Mouse (Mus musculus) embryonic facial prominence, embryonic 13.5 days (tissue): ENCODE results near the gene Kmt2e. TPM values are rescaled to one million over a fixed set of nuclear protein-coding genes. Genes with fewer than 3 reads are reported as not detected.
A peak's percentile ranks its signal among the peaks of the same experiment; 100 is the strongest.

Experiments used
- ATAC-seq: fragments of 200-750 bp; cut with Nextera tagmentation; 2 replicates; pipeline ENCODE4 v1.8.0; 2017; ENCODE audit warnings: low read depth; ENCODE audit not compliant: insufficient number of reproducible peaks, insufficient read depth, low FRiP score, low TSS enrichment
- H3K27ac ChIP-seq: fragments of 300-500 bp; sonication (generic); 2 replicates; pipeline ENCODE4 v1.5.1; 2015; ENCODE audit warnings: moderate library complexity, mild to moderate bottlenecking, inconsistent platforms
- H3K27me3 ChIP-seq: fragments of 300-500 bp; sonication (generic); 2 replicates; pipeline ENCODE4 v1.6.1; 2015; ENCODE audit warnings: mild to moderate bottlenecking, inconsistent platforms
- H3K36me3 ChIP-seq: fragments of 300-500 bp; sonication (generic); 2 replicates; pipeline ENCODE4 v1.6.1; 2015; ENCODE audit warnings: mild to moderate bottlenecking, inconsistent platforms
- H3K4me1 ChIP-seq: fragments of 300-500 bp; sonication (generic); 2 replicates; pipeline ENCODE4 v1.6.1; 2015; ENCODE audit warnings: inconsistent platforms
- H3K4me2 ChIP-seq: fragments of 300-500 bp; sonication (generic); 2 replicates; pipeline ENCODE4 v1.6.1; 2015; ENCODE audit warnings: moderate library complexity, mild to moderate bottlenecking, inconsistent platforms
- H3K4me3 ChIP-seq: fragments of 300-500 bp; sonication (generic); 2 replicates; pipeline ENCODE4 v1.5.1; 2015; ENCODE audit warnings: mild to moderate bottlenecking, inconsistent platforms
- H3K9ac ChIP-seq: fragments of 300-500 bp; sonication (generic); 2 replicates; pipeline ENCODE4 v1.6.1; 2015; ENCODE audit warnings: mild to moderate bottlenecking, inconsistent platforms
- H3K9me3 ChIP-seq: fragments of 300-500 bp; sonication (generic); 2 replicates; pipeline ENCODE4 v1.6.1; 2016; ENCODE audit warnings: inconsistent platforms
- WGBS: fragments of 180-500 bp; shearing (Covaris S2); methylation state at CpG from one replicate; pipeline ENCODE4 v1.1.7; 2015; ENCODE audit warnings: mixed read lengths; 5-methylcytosine and 5-hydroxymethylcytosine counted together
- polyA plus RNA-seq: library from polyadenylated mRNA; unstranded; fragments of >200 nt; fragmentation: Nextera tagmentation; extraction: Ambion mirVana; gene quantifications from 2 replicates; pipeline ENCODE4 v1.2.1, GENCODE M21; 2015

The Kmt2e gene
- polyA plus RNA-seq, 1 experiment from 2014 or later, result 123 TPM

- WGBS, result 76% methylated on average over 10 of the region's 10 CpGs
- no peaks in the 10 kb centered on the region for H3K27me3 ChIP-seq
- H3K9ac ChIP-seq, result no peak overlapping the region
- no peak overlapping the region; the same call in 1 of the 2 replicates for H3K27ac ChIP-seq
- H3K4me2 ChIP-seq, result no peak overlapping the region
- H3K9me3 ChIP-seq, result no peaks in the 10 kb centered on the region
- H3K4me1 ChIP-seq, result peaks cover 61% of the 10 kb centered on the region
- ATAC-seq, result no peak
- H3K4me3 ChIP-seq, result no peak overlapping the region
- H3K36me3 ChIP-seq, result peaks cover 15% of the 10 kb centered on the region
These were observed 22.6 kb upstream of the Kmt2e start for GRCm38 (mm10) chr5:23411640-23412039.

DNA sequence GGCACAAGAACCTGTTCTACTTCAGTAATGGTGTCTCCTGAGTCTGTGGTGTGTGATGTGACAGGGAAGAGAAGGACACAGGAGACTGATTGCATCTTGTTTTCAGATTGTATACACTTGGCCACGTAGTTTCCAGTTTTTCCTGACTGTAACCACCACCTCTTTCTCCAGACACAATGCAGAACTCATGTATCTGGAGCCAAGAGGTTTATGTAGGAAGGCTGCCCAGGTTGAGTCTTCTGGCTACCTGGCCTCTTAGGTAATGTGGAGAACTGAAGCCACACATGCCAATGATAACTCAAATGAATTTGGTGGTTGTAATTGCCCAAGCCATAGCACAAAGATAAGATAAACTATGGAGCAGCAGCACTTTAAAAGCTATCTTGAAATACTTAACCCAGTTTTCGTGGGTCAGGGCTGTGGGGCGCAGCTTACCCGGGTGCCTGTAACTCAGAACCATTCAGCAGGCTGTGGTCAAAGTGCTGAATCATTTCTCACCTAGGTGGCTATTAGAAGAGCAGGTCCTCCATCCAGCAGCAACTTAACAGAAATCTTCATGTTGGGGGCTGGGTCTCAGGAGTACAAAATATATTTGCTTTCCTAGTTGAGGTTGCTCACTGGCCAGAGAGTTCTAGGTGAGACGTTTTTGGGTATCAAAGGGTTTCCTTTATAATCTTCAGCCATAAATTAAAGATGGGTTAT is 21.8 kb upstream of the Kmt2e start:
- 79% methylated on average over 5 of the region's 5 CpGs for WGBS
- Histone ChIP-seq H3K9ac (no peak overlapping the region), H3K4me1 (peaks cover 61% of the 10 kb centered on the region), H3K4me3 (no peak overlapping the region), H3K36me3 (peaks cover 15% of the 10 kb centered on the region), H3K27ac (no peak overlapping the region), H3K9me3 (no peaks in the 10 kb centered on the region), H3K27me3 (no peaks in the 10 kb centered on the region), H3K4me2 (no peak overlapping the region)
- ATAC-seq, result no peak

DNA sequence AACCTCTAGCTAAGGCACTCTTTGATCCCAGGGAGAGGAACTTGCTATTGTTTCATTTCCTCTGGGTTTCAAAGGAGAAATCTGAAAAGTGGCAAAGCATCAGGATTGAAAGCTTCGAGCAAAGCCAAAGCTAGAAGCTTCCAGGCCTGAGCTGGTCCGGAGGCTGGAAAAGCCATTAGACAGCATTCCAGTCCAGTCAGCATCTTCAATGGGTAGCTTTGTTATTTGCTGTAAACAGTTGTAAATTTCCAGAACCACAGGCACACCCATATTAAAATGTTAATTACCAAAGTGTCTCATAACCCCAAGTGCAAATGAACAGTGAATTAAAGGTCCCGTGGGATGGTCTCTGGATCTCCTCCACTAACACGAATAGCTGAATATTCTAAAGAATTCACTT is 21.2 kb upstream of the Kmt2e start:
- no peak overlapping the region for H3K27ac ChIP-seq

DNA sequence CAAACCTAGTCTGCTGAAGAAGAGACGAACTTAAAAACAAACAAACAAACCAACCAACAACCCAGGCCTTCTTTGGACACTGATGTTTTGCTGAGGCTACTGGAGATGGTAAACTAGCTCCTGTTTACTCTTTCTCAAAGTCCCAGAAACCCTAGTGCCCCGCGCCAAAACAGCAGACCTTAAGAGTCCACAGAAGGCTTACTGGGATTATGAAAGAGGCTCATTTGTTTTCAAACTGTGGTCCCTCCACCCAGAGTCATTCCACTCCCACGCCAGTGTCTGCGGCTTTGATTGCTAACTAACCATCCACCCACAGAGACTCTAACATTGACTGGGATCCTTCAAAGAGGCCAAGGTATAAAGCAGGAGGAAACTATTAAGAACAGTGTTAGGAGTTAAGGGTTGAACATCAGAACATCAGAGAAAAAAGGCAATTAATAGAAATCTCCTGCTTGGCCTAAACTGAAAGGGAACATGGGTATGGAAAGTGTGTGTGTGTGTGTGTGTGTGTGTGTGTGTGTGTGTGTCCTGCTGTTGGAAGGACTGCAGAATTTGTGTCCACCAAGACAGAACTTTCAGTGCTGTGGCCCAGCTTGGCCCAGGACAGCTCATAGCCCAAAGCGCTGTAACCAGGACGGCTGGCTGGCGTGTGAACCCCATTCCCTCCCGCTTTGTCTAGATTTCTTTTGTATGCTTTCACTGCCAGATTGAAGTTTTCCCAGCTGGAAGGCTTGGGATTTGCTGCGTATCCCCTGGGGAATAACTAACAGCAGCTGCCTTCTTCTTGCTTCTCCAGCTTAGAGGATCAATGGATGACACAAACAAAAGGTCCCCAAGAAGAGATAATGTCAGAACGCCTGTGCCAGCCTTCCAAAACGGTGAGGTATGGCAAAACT is 20.4 kb upstream of the Kmt2e start:
- Histone ChIP-seq H3K4me1 (peaks cover 68% of the 10 kb centered on the region), H3K9ac (peak overlapping the region; percentile 40; the same call in 1 of the 2 replicates), H3K4me2 (no peak overlapping the region), H3K27me3 (no peaks in the 10 kb centered on the region), H3K4me3 (no peak overlapping the region), H3K9me3 (no peaks in the 10 kb centered on the region), H3K36me3 (peaks cover 15% of the 10 kb centered on the region), H3K27ac (peak overlapping the region; percentile 48)
- no peak for ATAC-seq
- WGBS, result 46% methylated on average over 12 of the region's 12 CpGs

More for the DNA sequence above, 21.2 kb upstream of the Kmt2e start:
- H3K27me3 ChIP-seq, result no peaks in the 10 kb centered on the region
- no peak for ATAC-seq
- no peaks in the 10 kb centered on the region for H3K9me3 ChIP-seq
- H3K4me2 ChIP-seq, result no peak overlapping the region
- H3K9ac ChIP-seq, result no peak overlapping the region
- H3K4me3 ChIP-seq, result no peak overlapping the region
- 69% methylated on average over 4 of the region's 4 CpGs for WGBS
- peaks cover 66% of the 10 kb centered on the region for H3K4me1 ChIP-seq
- peaks cover 15% of the 10 kb centered on the region for H3K36me3 ChIP-seq

GRCm38 (mm10) chr5:23414490-23415126 is 19.6 kb upstream of the Kmt2e start:
- peaks cover 75% of the 10 kb centered on the region for H3K4me1 ChIP-seq
- H3K27me3 ChIP-seq, result no peaks in the 10 kb centered on the region
- H3K9ac ChIP-seq, result no peak overlapping the region
- no peak for ATAC-seq
- no peaks in the 10 kb centered on the region for H3K9me3 ChIP-seq
- peak overlapping the region; percentile 48; the same call in 1 of the 2 replicates for H3K27ac ChIP-seq
- H3K36me3 ChIP-seq, result peaks cover 11% of the 10 kb centered on the region
- H3K4me2 ChIP-seq, result no peak overlapping the region
- 48% methylated on average over 4 of the region's 4 CpGs for WGBS
- no peak overlapping the region for H3K4me3 ChIP-seq

DNA sequence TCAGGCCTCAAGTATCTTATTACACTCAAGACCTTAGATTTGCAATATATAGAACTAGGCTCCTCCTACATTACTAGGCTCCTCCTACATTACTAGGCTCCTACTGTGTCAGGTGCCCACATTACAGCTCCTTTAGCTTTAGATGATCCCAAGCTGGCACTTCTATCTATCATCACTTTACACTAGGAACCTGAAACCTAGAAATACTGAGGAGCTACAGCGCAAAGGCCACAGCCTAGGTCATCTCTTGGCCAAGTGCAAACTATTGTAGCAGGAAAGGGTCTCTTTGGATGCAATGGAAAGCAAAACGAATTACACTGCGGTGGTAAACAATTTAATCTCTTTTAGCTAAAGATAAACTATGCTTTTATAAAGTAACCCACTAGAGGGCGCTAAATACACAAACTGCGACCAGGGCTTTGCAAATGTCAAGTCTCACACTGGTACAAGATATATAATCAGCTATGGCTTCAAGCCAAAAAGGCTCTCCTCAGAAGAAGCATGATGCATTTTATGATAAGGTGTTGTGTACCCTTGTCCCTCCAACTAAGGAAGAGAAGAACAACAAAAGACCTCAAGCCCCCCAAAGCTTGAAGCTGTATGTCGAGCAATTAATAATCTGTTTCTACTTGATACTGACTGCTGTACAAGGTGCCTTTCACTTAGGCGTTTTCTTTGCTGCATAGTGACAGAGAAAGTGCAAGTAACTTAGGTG is 18.5 kb upstream of the Kmt2e start:
- H3K4me3 ChIP-seq, result no peak overlapping the region
- H3K9ac ChIP-seq, result no peak overlapping the region
- 30% methylated on average over 7 of the region's 7 CpGs for WGBS
- H3K36me3 ChIP-seq, result peaks cover under 1% of the 10 kb centered on the region; the same call in 1 of the 2 replicates
- H3K27ac ChIP-seq, result peak overlapping the region; percentile 22; the same call in 1 of the 2 replicates
- H3K4me1 ChIP-seq, result peaks cover 75% of the 10 kb centered on the region
- H3K4me2 ChIP-seq, result no peak overlapping the region
- H3K27me3 ChIP-seq, result no peaks in the 10 kb centered on the region
- no peaks in the 10 kb centered on the region for H3K9me3 ChIP-seq
- no peak for ATAC-seq

DNA sequence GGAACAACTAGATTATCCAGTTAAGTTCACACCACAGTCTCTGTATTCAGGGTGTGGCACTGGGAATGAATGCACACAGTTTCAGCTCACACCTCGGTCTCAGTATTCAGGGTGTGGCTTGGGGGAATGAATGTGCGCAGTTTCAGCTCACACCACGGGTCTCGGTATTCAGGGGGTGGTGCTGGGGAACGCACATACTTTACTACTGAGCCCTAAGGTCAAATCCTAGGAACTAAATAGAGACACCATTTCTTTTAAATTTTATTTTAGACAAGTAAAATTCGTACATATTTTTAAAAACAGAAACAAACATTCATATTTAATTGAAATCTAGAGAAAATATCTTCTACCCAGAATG is 18.0 kb upstream of the Kmt2e start:
- H3K4me3 ChIP-seq, result no peak overlapping the region
- no peak overlapping the region for H3K4me2 ChIP-seq
- H3K27ac ChIP-seq, result peak overlapping the region; percentile 22; the same call in 1 of the 2 replicates
- H3K36me3 ChIP-seq, result no peaks in the 10 kb centered on the region
- no peak for ATAC-seq
- 54% methylated on average over 6 of the region's 6 CpGs for WGBS
- peaks cover 73% of the 10 kb centered on the region for H3K4me1 ChIP-seq
- no peaks in the 10 kb centered on the region for H3K27me3 ChIP-seq
- no peaks in the 10 kb centered on the region for H3K9me3 ChIP-seq
- no peak overlapping the region for H3K9ac ChIP-seq

- Histone ChIP-seq H3K4me3 (peak overlapping the region; percentile 52), H3K36me3 (peaks cover 3% of the 10 kb centered on the region; the same call in 1 of the 2 replicates), H3K9ac (peak overlapping the region; percentile 76; the same call in 1 of the 2 replicates), H3K9me3 (no peaks in the 10 kb centered on the region), H3K4me2 (peak overlapping the region; percentile 83), H3K4me1 (peaks cover 60% of the 10 kb centered on the region), H3K27me3 (no peaks in the 10 kb centered on the region), H3K27ac (peak overlapping the region; percentile 91; the same call in 1 of the 2 replicates)
- ATAC-seq, result no peak
- 33% methylated on average over 2 of the region's 2 CpGs for WGBS
These were observed 16.5 kb upstream of the Kmt2e start for GRCm38 (mm10) chr5:23417716-23418115.

DNA sequence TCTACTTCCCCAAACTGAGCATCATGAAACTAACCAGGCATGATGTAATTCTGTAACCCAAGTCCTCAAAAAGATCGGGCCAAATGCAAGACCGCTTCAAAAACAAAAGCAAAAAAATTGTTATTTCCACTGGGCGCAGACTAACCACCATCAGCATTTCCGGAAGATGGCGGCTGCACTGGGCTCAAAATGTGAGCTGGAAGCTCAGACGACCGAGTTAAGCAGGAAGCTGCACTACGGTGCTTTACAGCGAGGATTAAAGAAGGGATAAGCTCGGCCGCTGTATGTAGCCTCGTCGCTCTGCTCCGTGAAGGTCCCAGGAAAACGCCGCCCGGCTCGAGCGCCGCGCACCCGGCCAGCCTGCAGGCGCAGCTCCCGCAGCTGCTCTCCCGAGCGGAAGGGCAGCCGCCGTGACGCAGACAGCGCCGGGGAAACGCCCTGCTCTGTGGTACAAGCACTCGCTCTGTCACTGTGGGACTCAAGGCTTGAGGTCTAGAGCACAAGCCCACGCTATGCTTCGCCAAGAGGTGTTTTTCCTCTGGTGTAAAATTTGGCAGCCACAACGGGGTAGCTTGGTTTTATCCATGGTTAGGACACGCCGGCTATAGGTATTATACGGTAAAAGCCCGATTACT is 16.0 kb upstream of the Kmt2e start:
- H3K36me3 ChIP-seq, result peaks cover 8% of the 10 kb centered on the region
- peak overlapping the region; percentile 91 for H3K27ac ChIP-seq
- H3K4me1 ChIP-seq, result peaks cover 55% of the 10 kb centered on the region
- under 1% methylated on average over 40 of the region's 40 CpGs for WGBS
- no peaks in the 10 kb centered on the region for H3K27me3 ChIP-seq
- ATAC-seq, result peak; percentile 74
- H3K4me3 ChIP-seq, result peak overlapping the region; percentile 52
- H3K4me2 ChIP-seq, result peak overlapping the region; percentile 83
- no peaks in the 10 kb centered on the region for H3K9me3 ChIP-seq
- H3K9ac ChIP-seq, result peak overlapping the region; percentile 76

GRCm38 (mm10) chr5:23418797-23419595 is 15.2 kb upstream of the Kmt2e start:
- H3K27ac ChIP-seq, result peak overlapping the region; percentile 91
- no peaks in the 10 kb centered on the region for H3K9me3 ChIP-seq
- peak overlapping the region; percentile 76 for H3K9ac ChIP-seq
- no peak for ATAC-seq
- no peaks in the 10 kb centered on the region for H3K27me3 ChIP-seq
- 2% methylated on average over 18 of the region's 18 CpGs for WGBS
- H3K36me3 ChIP-seq, result peaks cover 11% of the 10 kb centered on the region
- H3K4me1 ChIP-seq, result peaks cover 47% of the 10 kb centered on the region
- peak overlapping the region; percentile 83 for H3K4me2 ChIP-seq
- H3K4me3 ChIP-seq, result peak overlapping the region; percentile 52
